In genomic region chr9:8672944-8673343, GRCm38 (mm10) we compare ENCODE assay signal across 18 mouse cellular contexts.
DNase-seq lines count a peak whose midpoint lies in the region; ATAC-seq lines count a peak whose summit lies in the region.
"Had no signal": no experiment of that assay in that cellular context is flagged by ENCODE, and none has a peak within 500 bp of the region (broad histone marks: within the 10 kb centered on the region; RNA-seq: fewer than 3 reads in every experiment).

No protein-coding gene starts in this region.

- ATAC-seq in common myeloid progenitor, adult 5-6 weeks (replicated peaks; ENCODE audit: low read depth, poor library complexity, severe bottlenecking): peak; percentile 63
- ATAC-seq in hematopoietic stem cell, adult 5-6 weeks (replicated peaks in 1 of 2; ENCODE audit: insufficient read depth in 1 of 2, low FRiP score in 2 of 2, low TSS enrichment in 1 of 2, low read depth in 1 of 2, poor library complexity in 2 of 2, severe bottlenecking in 2 of 2): peak; percentile 66 to 89
- ATAC-seq: activated CD4-positive, CD25-positive, alpha-beta regulatory T cell, adult 4 months; forebrain, embryonic 14.5 days; forebrain, embryonic 16.5 days; Patski had no signal

- DNase-seq in layer of hippocampus, postnatal 10 days (ENCODE audit: low spot score in 2 of 2): no peak
- DNase-seq in layer of hippocampus, postnatal 14 days (ENCODE audit: low spot score in 2 of 2): no peak
- DNase-seq in layer of hippocampus, postnatal 36 days: no peak
- DNase-seq: adrenal gland, adult 8-10 months; adrenal gland, postnatal 14 days; adrenal gland, postnatal 36 days; cerebellum, adult 11-12 months; cerebellum, adult 2 months; cerebellum, adult 9-10 months; cerebellum, postnatal 10 days; cerebellum, postnatal 25 days; embryo, embryonic 11 days had no signal
